Mouse (Mus musculus): ENCODE measurements around the gene Mipep.

GRCm38 (mm10) chr14:60845261-60846045, 61.1 kb downstream of the Mipep start:
- TF ChIP-seq CHD2 (IDR thresholded peaks at IDR 0.05; ENCODE audit: low read depth, low read length) (no peak), ZC3H11A (IDR thresholded peaks at IDR 0.05; ENCODE audit: borderline replicate concordance, low read depth, low read length) (no peak), HCFC1 (IDR thresholded peaks at IDR 0.05; ENCODE audit: borderline replicate concordance, insufficient read depth, low read length) (no peak), MAFK (IDR thresholded peaks at IDR 0.05; ENCODE audit: insufficient read depth, low read depth, low read length) (no peak)
